Mouse (Mus musculus) bone marrow macrophage, adult 2 months (primary cell): ENCODE measurements around the gene Dmp1. TPM values are rescaled to one million over a fixed set of nuclear protein-coding genes. Genes with fewer than 3 reads are reported as not detected.

Source experiments
- H3K27ac ChIP-seq: 2 replicates; pipeline ENCODE4 v1.5.1; 2012; ENCODE audit warnings: low read depth, low read length; ENCODE audit not compliant: insufficient read depth
- H3K4me1 ChIP-seq: 2 replicates; pipeline ENCODE4 v1.6.1; 2012; ENCODE audit warnings: low read length; ENCODE audit not compliant: control insufficient read depth, insufficient read depth
- H3K4me3 ChIP-seq: 2 replicates; pipeline ENCODE4 v1.5.1; 2012; ENCODE audit warnings: mild to moderate bottlenecking, low read length, moderate library complexity; ENCODE audit not compliant: insufficient read depth
- CTCF ChIP-seq: IDR thresholded peaks from 2 replicates; pipeline ENCODE4 v1.5.1; 2012; ENCODE audit warnings: low read depth, mild to moderate bottlenecking, low read length, moderate library complexity
- POLR2A ChIP-seq: IDR thresholded peaks from 2 replicates; pipeline ENCODE4 v1.6.1; 2012; ENCODE audit warnings: mild to moderate bottlenecking, low read depth, low read length, borderline replicate concordance
- polyA plus RNA-seq: library from polyadenylated mRNA; stranded (reverse); fragments of >200 nt; gene quantifications from 2 replicates; pipeline ENCODE4 v1.2.4, GENCODE M21; 2012; ENCODE audit not compliant: missing spikeins, insufficient read depth, insufficient read length

Gene Dmp1
- not detected in 2 replicates for polyA plus RNA-seq

- Histone ChIP-seq H3K27ac (no peak within 1 kb of the TSS), H3K4me1 (no peaks in the 10 kb centered on the region), H3K4me3 (no peak within 1 kb of the TSS)
- no peak for TF ChIP-seq POLR2A
- TF ChIP-seq CTCF, result no peak
Observed at GRCm38 (mm10) chr5:104202351-104202750, at the start of gene Dmp1. Dmp1 (plus strand) TSS chr5:104202613.

GRCm38 (mm10) chr5:104157701-104158100 lies 44.7 kb upstream of the Dmp1 start:
- TF ChIP-seq POLR2A (no peak), CTCF (no peak)
- Histone ChIP-seq H3K4me3 (no peak overlapping the region), H3K4me1 (no peaks in the 10 kb centered on the region), H3K27ac (no peak overlapping the region)

- TF ChIP-seq POLR2A, result no peak
- TF ChIP-seq CTCF, result no peak
- Histone ChIP-seq H3K4me1 (no peaks in the 10 kb centered on the region), H3K4me3 (no peak overlapping the region), H3K27ac (no peak overlapping the region)
Observed at GRCm38 (mm10) chr5:104158332-104159052, 43.9 kb upstream of the Dmp1 start.

GRCm38 (mm10) chr5:104160581-104160980 lies 41.8 kb upstream of the Dmp1 start:
- H3K27ac ChIP-seq, result no peak overlapping the region
- H3K4me1 ChIP-seq, result no peaks in the 10 kb centered on the region
- no peak overlapping the region for H3K4me3 ChIP-seq
- TF ChIP-seq CTCF (no peak), POLR2A (no peak)

- Histone ChIP-seq H3K27ac (no peak overlapping the region), H3K4me1 (no peaks in the 10 kb centered on the region), H3K4me3 (no peak overlapping the region)
- TF ChIP-seq POLR2A, result no peak
- TF ChIP-seq CTCF, result no peak
Observed at GRCm38 (mm10) chr5:104161390-104161789, 41.0 kb upstream of the Dmp1 start.

- H3K4me1 ChIP-seq, result no peaks in the 10 kb centered on the region
- no peak for TF ChIP-seq CTCF
- no peak for TF ChIP-seq POLR2A
- no peak overlapping the region for H3K27ac ChIP-seq
- H3K4me3 ChIP-seq, result no peak overlapping the region
Observed at GRCm38 (mm10) chr5:104163536-104163935, 38.9 kb upstream of the Dmp1 start.

GRCm38 (mm10) chr5:104170412-104170811 lies 32.0 kb upstream of the Dmp1 start, which contains the start of gene Dspp:
Dspp (plus strand) TSS chr5:104170712.
- Histone ChIP-seq H3K4me3 (no peak within 1 kb of the TSS), H3K27ac (no peak within 1 kb of the TSS), H3K4me1 (no peaks in the 10 kb centered on the region)
- no peak for TF ChIP-seq CTCF
- no peak for TF ChIP-seq POLR2A

- H3K4me1 ChIP-seq, result no peaks in the 10 kb centered on the region
- H3K4me3 ChIP-seq, result no peak overlapping the region
- TF ChIP-seq POLR2A (no peak), CTCF (no peak)
- no peak overlapping the region for H3K27ac ChIP-seq
Observed at GRCm38 (mm10) chr5:104173094-104173493, 29.3 kb upstream of the Dmp1 start.

- peaks cover 2% of the 10 kb centered on the region for H3K4me1 ChIP-seq
- TF ChIP-seq POLR2A (no peak), CTCF (no peak)
- H3K4me3 ChIP-seq, result no peak overlapping the region
- no peak overlapping the region for H3K27ac ChIP-seq
Observed at GRCm38 (mm10) chr5:104183743-104184142, 18.7 kb upstream of the Dmp1 start.

GRCm38 (mm10) chr5:104187281-104187680 lies 15.1 kb upstream of the Dmp1 start:
- Histone ChIP-seq H3K27ac (no peak overlapping the region), H3K4me3 (no peak overlapping the region), H3K4me1 (peaks cover 2% of the 10 kb centered on the region)
- TF ChIP-seq POLR2A (no peak), CTCF (no peak)
